Mouse (Mus musculus) lung, embryonic 14.5 days (tissue): ENCODE results near the gene Fkbp1a. TPM values are rescaled to one million over a fixed set of nuclear protein-coding genes. Genes with fewer than 3 reads are reported as not detected.
A peak's percentile ranks its signal among the peaks of the same experiment; 100 is the strongest.

Experiments
- ATAC-seq: fragments of 200-750 bp; cut with Nextera tagmentation; 2 replicates; pipeline ENCODE4 v1.8.0; 2017; ENCODE audit warnings: mild to moderate bottlenecking, moderate TSS enrichment, moderate library complexity; ENCODE audit not compliant: insufficient read depth
- DNase-seq: peaks from one replicate; pipeline ENCODE4 v3.0.0-alpha.2; 2015
- H3K27ac ChIP-seq: fragments of 300-500 bp; sonication (generic); 2 replicates; pipeline ENCODE4 v1.5.1; 2014; ENCODE audit warnings: low read depth, mild to moderate bottlenecking, moderate library complexity
- H3K27me3 ChIP-seq: fragments of 300-500 bp; sonication (generic); 2 replicates; pipeline ENCODE4 v1.6.1; 2014; ENCODE audit warnings: low read length, control low read depth; ENCODE audit not compliant: insufficient read depth
- H3K36me3 ChIP-seq: fragments of 300-500 bp; sonication (generic); 2 replicates; pipeline ENCODE4 v1.6.1; 2014; ENCODE audit warnings: control low read depth; ENCODE audit not compliant: insufficient read depth
- H3K4me1 ChIP-seq: fragments of 300-500 bp; sonication (generic); 2 replicates; pipeline ENCODE4 v1.6.1; 2014; ENCODE audit warnings: antibody characterized with exemption, control low read depth; ENCODE audit not compliant: insufficient read depth
- H3K4me2 ChIP-seq: fragments of 300-500 bp; sonication (generic); 2 replicates; pipeline ENCODE4 v1.6.1; 2014; ENCODE audit warnings: mild to moderate bottlenecking
- H3K4me3 ChIP-seq: fragments of 300-500 bp; sonication (generic); 2 replicates; pipeline ENCODE4 v1.5.1; 2014; ENCODE audit warnings: low read depth, low read length
- H3K9ac ChIP-seq: fragments of 300-500 bp; sonication (generic); 2 replicates; pipeline ENCODE4 v1.6.1; 2014
- H3K9me3 ChIP-seq: fragments of 300-500 bp; sonication (generic); 2 replicates; pipeline ENCODE4 v1.6.1; 2016; ENCODE audit warnings: low read depth, low read length, control low read depth
- CTCF ChIP-seq: IDR thresholded peaks from 2 replicates; pipeline ENCODE4 v1.5.1; 2016; ENCODE audit warnings: antibody characterized with exemption, low read depth
- WGBS: fragments of 180-500 bp; shearing (Covaris S2); extraction: QIAGEN DNeasy Blood & Tissue Kit; methylation state at CpG from one replicate; pipeline ENCODE4 v1.1.7; 2014; 5-methylcytosine and 5-hydroxymethylcytosine counted together
- polyA plus RNA-seq: library from polyadenylated mRNA; unstranded; fragments of >200 nt; fragmentation: Nextera tagmentation; extraction: Ambion mirVana; gene quantifications from 2 replicates; pipeline ENCODE4 v1.2.1, GENCODE M21; 2014

Fkbp1a gene
- polyA plus RNA-seq, 1 experiment from 2014 or later, result 873 TPM

DNA sequence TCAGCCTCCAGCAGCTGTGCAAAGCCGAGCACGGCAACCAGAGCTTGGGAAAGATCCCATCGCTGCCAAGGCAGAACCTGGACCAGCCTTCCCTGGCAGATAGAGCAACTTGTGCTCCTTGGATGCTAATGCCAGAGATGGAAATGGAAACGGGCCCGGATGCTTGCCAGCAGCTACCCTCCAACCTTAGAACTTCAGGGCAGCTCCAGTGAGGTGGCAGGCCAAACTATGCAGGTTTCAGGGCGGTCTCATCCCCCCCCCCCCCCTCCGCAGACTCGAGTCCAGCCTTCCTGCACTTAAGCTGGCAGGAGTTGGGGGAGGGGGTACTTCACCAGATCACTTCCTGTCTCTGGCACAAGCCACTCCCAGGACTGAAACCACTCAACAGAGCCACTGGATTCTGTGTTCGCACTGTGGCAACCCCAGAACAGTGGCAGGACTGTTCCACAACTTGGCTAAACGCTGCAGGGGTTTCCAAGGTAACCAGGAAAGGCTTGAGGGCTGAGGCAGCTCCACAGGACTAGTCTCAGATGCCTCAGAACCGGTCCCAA is 63.2 kb downstream of the Fkbp1a start:
- Histone ChIP-seq H3K9ac (peak overlapping the region; percentile 9; the same call in 1 of the 2 replicates), H3K4me1 (peaks cover 8% of the 10 kb centered on the region), H3K4me2 (0 out of 2 replicates have a peak overlapping the region, but pooled peaks have one; percentile 25), H3K36me3 (no peaks in the 10 kb centered on the region), H3K27me3 (no peaks in the 10 kb centered on the region), H3K27ac (peak overlapping the region; percentile 70), H3K4me3 (no peak overlapping the region), H3K9me3 (no peaks in the 10 kb centered on the region)
- ATAC-seq, result peak; percentile 90
- peak; percentile 76 for DNase-seq
- 34% methylated on average over 11 of the region's 11 CpGs for WGBS
- no peak for TF ChIP-seq CTCF

DNA sequence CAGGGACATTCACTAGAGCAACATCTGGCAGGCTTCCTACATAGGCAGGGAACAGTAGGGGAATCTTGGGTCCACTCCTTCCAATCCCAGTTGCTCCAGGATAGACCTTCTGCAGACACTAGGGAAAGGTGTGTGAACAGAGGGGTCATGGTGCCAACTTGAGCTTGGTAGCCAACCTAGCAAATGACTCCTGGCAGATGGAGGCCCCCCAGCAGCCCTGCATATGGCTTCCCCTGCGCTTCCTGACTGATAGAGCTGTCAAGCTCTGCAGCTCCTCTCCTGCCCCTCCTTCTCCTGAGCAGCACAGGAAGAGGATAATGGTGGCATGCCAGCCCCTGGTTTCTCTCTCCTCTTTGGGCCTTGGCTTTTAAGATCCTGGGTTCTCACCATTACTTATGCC is 66.2 kb downstream of the Fkbp1a start:
- WGBS, result 68% methylated on average over 1 of the region's 1 CpGs

DNA sequence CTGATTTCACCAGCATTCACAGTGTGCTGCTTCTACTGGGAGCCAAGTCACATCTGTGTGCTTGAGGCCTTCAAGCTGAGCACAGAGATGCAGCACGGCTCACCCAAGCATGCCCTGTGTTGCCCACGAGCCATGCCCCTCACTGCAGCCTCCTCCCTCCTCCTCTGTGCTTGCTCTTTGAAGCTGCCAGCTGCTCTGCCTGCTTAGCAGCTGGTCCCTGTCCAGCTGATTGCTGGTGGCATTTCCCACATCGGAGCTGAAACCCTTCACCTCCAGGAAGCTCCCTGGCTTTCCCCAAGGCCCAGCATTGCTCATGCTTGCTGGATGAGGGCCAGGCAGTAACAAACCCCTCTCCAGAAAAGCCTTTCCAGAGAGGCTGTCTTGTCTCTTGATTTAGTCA is 67.7 kb downstream of the Fkbp1a start:
- no peak overlapping the region for H3K4me2 ChIP-seq
- H3K9ac ChIP-seq, result no peak overlapping the region
- no peak for TF ChIP-seq CTCF
- H3K4me3 ChIP-seq, result no peak overlapping the region
- DNase-seq, result peak; percentile 55
- H3K9me3 ChIP-seq, result no peaks in the 10 kb centered on the region
- H3K27ac ChIP-seq, result 0 out of 2 replicates have a peak overlapping the region, but pooled peaks have one; percentile 31
- 16% methylated on average over 3 of the region's 3 CpGs for WGBS
- no peaks in the 10 kb centered on the region for H3K36me3 ChIP-seq
- peak; percentile 10; the same call in 1 of the 2 replicates for ATAC-seq
- no peaks in the 10 kb centered on the region for H3K27me3 ChIP-seq
- H3K4me1 ChIP-seq, result peaks cover 8% of the 10 kb centered on the region

More for the DNA sequence above, 66.2 kb downstream of the Fkbp1a start:
- peaks cover 8% of the 10 kb centered on the region for H3K4me1 ChIP-seq
- ATAC-seq (no peak), DNase-seq (no peak)
- H3K27ac ChIP-seq, result no peak overlapping the region
- H3K4me3 ChIP-seq, result no peak overlapping the region
- H3K4me2 ChIP-seq, result no peak overlapping the region
- H3K9ac ChIP-seq, result no peak overlapping the region
- no peaks in the 10 kb centered on the region for H3K9me3 ChIP-seq
- no peaks in the 10 kb centered on the region for H3K27me3 ChIP-seq
- TF ChIP-seq CTCF, result no peak
- no peaks in the 10 kb centered on the region for H3K36me3 ChIP-seq

Other genes starting within 250 kb of the Fkbp1a start
- not detected in 2 replicates for gene 4921509C19Rik, start 66.3 kb upstream of the Fkbp1a start, polyA plus RNA-seq
- 237 and 239 TPM in 2 replicates for gene Nsfl1c, start 48.3 kb upstream of the Fkbp1a start, polyA plus RNA-seq
- 0.86 and 0.88 TPM in 2 replicates for gene Sdcbp2, start 30.1 kb downstream of the Fkbp1a start, polyA plus RNA-seq
- gene Snph, start 90.1 kb downstream of the Fkbp1a start, polyA plus RNA-seq, result 0.36 and 0.65 TPM in 2 replicates
- gene Rad21l, start 126.0 kb downstream of the Fkbp1a start, polyA plus RNA-seq, result not detected in 2 replicates
- gene Tmem74b, start 159.5 kb downstream of the Fkbp1a start, polyA plus RNA-seq, result 1.5 and 1.9 TPM in 2 replicates
- 41.3 and 42.1 TPM in 2 replicates for gene Psmf1, start 201.7 kb downstream of the Fkbp1a start, polyA plus RNA-seq